Mouse (Mus musculus) c-Kit-positive CD71-negative TER-119-negative erythroid progenitor cells, embryonic 14.5 days (primary cell): ENCODE measurements around the gene Sorcs1.

ENCODE experiments used
- DNase-seq: peaks from one replicate; pipeline ENCODE4 v3.0.0-alpha.2; 2013; ENCODE audit warnings: low read depth

Gene Sorcs1

GRCm38 (mm10) chr19:50558771-50559170 lies 119.7 kb downstream of the Sorcs1 start:
- no peak for DNase-seq

- no peak for DNase-seq
These were observed 144.4 kb downstream of the Sorcs1 start for GRCm38 (mm10) chr19:50534031-50534430.

GRCm38 (mm10) chr19:50527835-50528234 lies 150.6 kb downstream of the Sorcs1 start:
- no peak for DNase-seq

- DNase-seq, result no peak
These were observed 152.4 kb downstream of the Sorcs1 start for GRCm38 (mm10) chr19:50526094-50526493.

- DNase-seq, result no peak
These were observed 156.5 kb downstream of the Sorcs1 start for GRCm38 (mm10) chr19:50521943-50522342.

GRCm38 (mm10) chr19:50515059-50515673 lies 163.3 kb downstream of the Sorcs1 start:
- no peak for DNase-seq

- no peak for DNase-seq
These were observed 164.1 kb downstream of the Sorcs1 start for GRCm38 (mm10) chr19:50514309-50514830.

- no peak for DNase-seq
These were observed 175.6 kb downstream of the Sorcs1 start for GRCm38 (mm10) chr19:50502816-50503215.

GRCm38 (mm10) chr19:50491121-50491520 lies 187.3 kb downstream of the Sorcs1 start:
- DNase-seq, result no peak

GRCm38 (mm10) chr19:50490721-50491120 lies 187.7 kb downstream of the Sorcs1 start:
- no peak for DNase-seq

- no peak for DNase-seq
These were observed 188.7 kb downstream of the Sorcs1 start for GRCm38 (mm10) chr19:50489786-50490185.

GRCm38 (mm10) chr19:50488421-50488820 lies 190.0 kb downstream of the Sorcs1 start:
- no peak for DNase-seq

- DNase-seq, result no peak
These were observed 190.7 kb downstream of the Sorcs1 start for GRCm38 (mm10) chr19:50487768-50488167.

GRCm38 (mm10) chr19:50486345-50486744 lies 192.1 kb downstream of the Sorcs1 start:
- DNase-seq, result no peak

GRCm38 (mm10) chr19:50476774-50477173 lies 201.7 kb downstream of the Sorcs1 start:
- DNase-seq, result no peak

GRCm38 (mm10) chr19:50468592-50468991 lies 209.9 kb downstream of the Sorcs1 start:
- no peak for DNase-seq

- DNase-seq, result no peak
These were observed 213.6 kb downstream of the Sorcs1 start for GRCm38 (mm10) chr19:50464811-50465210.

GRCm38 (mm10) chr19:50458581-50458980 lies 219.9 kb downstream of the Sorcs1 start:
- no peak for DNase-seq

- no peak for DNase-seq
These were observed 221.1 kb downstream of the Sorcs1 start for GRCm38 (mm10) chr19:50457275-50457892.

- no peak for DNase-seq
These were observed 237.3 kb downstream of the Sorcs1 start for GRCm38 (mm10) chr19:50441099-50441498.

GRCm38 (mm10) chr19:50440246-50440910 lies 238.1 kb downstream of the Sorcs1 start:
- DNase-seq, result no peak

- DNase-seq, result no peak
These were observed 239.0 kb downstream of the Sorcs1 start for GRCm38 (mm10) chr19:50439464-50439881.

GRCm38 (mm10) chr19:50422928-50423327 lies 255.5 kb downstream of the Sorcs1 start:
- DNase-seq, result no peak
